Mouse (Mus musculus): Measurements from ENCODE around the gene Pycr1.

Pycr1 gene

GRCm38 (mm10) chr11:120600716-120601115, 42.9 kb downstream of the Pycr1 start:
- no peak for DNase-seq

GRCm38 (mm10) chr11:120598990-120599549, 44.5 kb downstream of the Pycr1 start:
- DNase-seq = no peak

- peak; percentile 90 for DNase-seq
Observed at GRCm38 (mm10) chr11:120598283-120598989, 45.1 kb downstream of the Pycr1 start, which contains the start of the genes Alyref and Anapc11. Alyref (minus strand) TSS chr11:120598365. Anapc11 (plus strand) TSS chr11:120598421.

GRCm38 (mm10) chr11:120597240-120598235, 46.0 kb downstream of the Pycr1 start:
- DNase-seq = peak; percentile 31

DNA sequence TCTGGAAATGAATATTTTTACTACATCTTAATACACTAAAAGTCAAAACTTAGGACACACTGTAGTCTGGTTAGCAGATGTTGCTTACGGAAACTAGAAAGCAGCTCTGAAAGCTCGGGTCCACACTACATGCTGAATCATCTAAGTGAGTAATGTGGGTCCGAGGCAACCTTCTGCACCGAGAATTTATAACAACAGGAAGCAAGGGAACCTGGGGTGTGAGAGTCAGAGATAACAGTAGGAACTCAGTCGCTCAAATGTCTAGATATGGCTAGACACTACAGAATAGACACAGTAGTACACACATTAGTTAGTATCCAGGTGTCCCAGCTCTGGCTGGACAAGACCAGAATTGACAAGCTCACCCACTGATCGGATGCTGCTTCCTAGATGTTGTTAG, 55.0 kb downstream of the Pycr1 start:
- no peak for DNase-seq

Measured in kidney, adult 11 months (tissue).